Mouse (Mus musculus) megakaryocyte, embryonic 14.5 days (primary cell): ENCODE data around the gene Ehd1.

Experiments
- FLI1 ChIP-seq: IDR thresholded peaks from 2 replicates; pipeline ENCODE4 v1.6.1; 2012; ENCODE audit warnings: low read length, inconsistent platforms, mixed read lengths
- GATA1 ChIP-seq: IDR thresholded peaks from 3 replicates; pipeline ENCODE4 v1.6.1; 2012; ENCODE audit warnings: mixed read lengths, low read length, inconsistent platforms, borderline replicate concordance

DNA sequence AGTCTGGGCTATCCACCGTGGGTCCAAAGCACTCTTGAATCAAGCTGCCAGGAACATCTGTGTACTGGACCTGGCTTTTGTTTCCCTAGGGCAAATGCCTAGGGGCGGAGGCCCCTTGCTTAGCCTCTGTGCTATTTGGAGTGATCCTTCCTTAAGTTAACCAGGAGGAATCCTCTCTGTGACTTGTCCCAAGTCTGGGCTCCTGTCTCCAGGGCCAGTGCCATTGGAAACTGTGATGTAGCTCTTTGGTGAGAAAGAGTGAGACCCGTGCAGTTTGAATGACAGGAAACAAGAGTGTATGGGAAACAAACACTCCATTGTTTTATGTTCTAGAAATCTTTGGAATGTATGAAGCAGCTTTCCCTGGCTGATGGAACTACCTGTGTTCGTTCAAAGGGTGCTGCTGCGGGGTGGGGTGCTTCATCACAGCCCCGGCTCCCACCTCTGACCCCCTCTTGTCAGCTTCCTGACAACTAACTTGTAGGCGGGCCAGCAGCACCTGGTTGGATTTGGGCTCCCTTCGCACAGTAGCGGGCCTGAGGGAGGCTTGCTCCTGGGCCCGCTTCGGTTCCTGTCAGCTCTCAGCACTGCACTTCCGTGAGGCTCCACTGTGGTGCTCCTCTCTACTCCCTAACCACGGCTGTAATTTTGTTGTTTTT, 11.8 kb downstream of the Ehd1 start:
- TF ChIP-seq GATA1 (no peak), FLI1 (no peak)
